Mouse (Mus musculus) myocyte (in vitro differentiated cells): ENCODE data around the gene Sergef. TPM values are rescaled to one million over a fixed set of nuclear protein-coding genes. Genes with fewer than 3 reads are reported as not detected.

ENCODE experiments used
- H3K27me3 ChIP-seq: one replicate; pipeline ENCODE4 v1.6.1; 2011; ENCODE audit not compliant: control insufficient read depth, insufficient read depth, insufficient read length
- H3K36me3 ChIP-seq: one replicate; pipeline ENCODE4 v1.6.1; 2011; ENCODE audit not compliant: control insufficient read depth, insufficient read depth
- H3K4me2 ChIP-seq: one replicate; pipeline ENCODE4 v1.6.1; 2011; ENCODE audit warnings: low read depth, control low read depth
- H3K4me3 ChIP-seq: one replicate; pipeline ENCODE4 v1.5.1; 2011; ENCODE audit warnings: mild to moderate bottlenecking, control low read depth, moderate library complexity
- H3K79me2 ChIP-seq: one replicate; pipeline ENCODE4 v1.6.1; 2011; ENCODE audit not compliant: control insufficient read depth, insufficient read depth
- H3ac ChIP-seq: one replicate; pipeline ENCODE4 v1.6.1; 2011; ENCODE audit not compliant: control insufficient read depth, insufficient read length
- CEBPB ChIP-seq: IDR thresholded peaks from 2 replicates; pipeline ENCODE4 v1.6.1; 2011; ENCODE audit warnings: mild to moderate bottlenecking, moderate library complexity; ENCODE audit not compliant: poor library complexity, insufficient read depth, severe bottlenecking
- E2F4 ChIP-seq: IDR thresholded peaks from one replicate; pipeline ENCODE4 v1.6.1; 2011; ENCODE audit warnings: mild to moderate bottlenecking, control low read depth, moderate library complexity; ENCODE audit not compliant: insufficient read depth
- MAX ChIP-seq: IDR thresholded peaks from one replicate; pipeline ENCODE4 v1.6.1; 2011; ENCODE audit warnings: low read depth, mild to moderate bottlenecking, control low read depth
- MYOD1 ChIP-seq, 3 experiments: IDR thresholded peaks; one replicate each; pipeline ENCODE4 v1.6.1; 2011; ENCODE audit warnings: control low read depth in 2 of 3, low read depth in 2 of 3, mild to moderate bottlenecking in 2 of 3, moderate library complexity in 1 of 3; ENCODE audit not compliant: insufficient read length in 2 of 3, control insufficient read depth in 1 of 3
- MYOG ChIP-seq, 3 experiments: IDR thresholded peaks; one replicate each; pipeline ENCODE4 v1.6.1; 2011; ENCODE audit warnings: control low read depth in 2 of 3, low read depth in 2 of 3, mild to moderate bottlenecking in 2 of 3; ENCODE audit not compliant: insufficient read length in 2 of 3, control insufficient read depth in 1 of 3, insufficient read depth in 1 of 3
- POLR2A ChIP-seq: IDR thresholded peaks from one replicate; pipeline ENCODE4 v1.6.1; 2011; ENCODE audit warnings: low read depth, mild to moderate bottlenecking, control low read depth, moderate library complexity; ENCODE audit not compliant: insufficient read length
- POLR2AphosphoS2 ChIP-seq: IDR thresholded peaks from one replicate; pipeline ENCODE4 v1.6.1; 2011; ENCODE audit warnings: low read depth, control low read depth; ENCODE audit not compliant: insufficient read length
- REST ChIP-seq: IDR thresholded peaks from one replicate; pipeline ENCODE4 v1.6.1; 2011; ENCODE audit warnings: mild to moderate bottlenecking, control low read depth, moderate library complexity; ENCODE audit not compliant: insufficient read depth, insufficient read length
- SRF ChIP-seq: IDR thresholded peaks from one replicate; pipeline ENCODE4 v1.6.1; 2011; ENCODE audit warnings: low read depth; ENCODE audit not compliant: control insufficient read depth, insufficient read length
- TCF12 ChIP-seq: IDR thresholded peaks from one replicate; pipeline ENCODE4 v1.6.1; 2011; ENCODE audit warnings: mild to moderate bottlenecking, control low read depth; ENCODE audit not compliant: poor library complexity, insufficient read depth, severe bottlenecking
- TCF3 ChIP-seq: IDR thresholded peaks from one replicate; pipeline ENCODE4 v1.6.1; 2011; ENCODE audit warnings: low read depth, control low read depth; ENCODE audit not compliant: insufficient read length
- USF1 ChIP-seq: IDR thresholded peaks from one replicate; pipeline ENCODE4 v1.6.1; 2011; ENCODE audit warnings: low read depth, mild to moderate bottlenecking, control low read depth, moderate library complexity
- polyA plus RNA-seq: library from polyadenylated mRNA; unstranded; fragments of >200 nt; fragmentation: generic; extraction: Trizol; gene quantifications from one replicate; pipeline ENCODE4 v1.2.1, GENCODE M21; 2012; ENCODE audit warnings: missing spikeins

Gene Sergef
- polyA plus RNA-seq, 1 experiment: 13.9 TPM

- Histone ChIP-seq H3ac (no peak overlapping the region), H3K79me2 (no peaks in the 10 kb centered on the region), H3K36me3 (no peaks in the 10 kb centered on the region), H3K4me3 (no peak overlapping the region), H3K4me2 (no peak overlapping the region), H3K27me3 (no peaks in the 10 kb centered on the region)
- TF ChIP-seq USF1 (no peak), REST (no peak), TCF12 (no peak), E2F4 (no peak), SRF (no peak), MYOD1 (IDR thresholded peaks at IDR 0.05; ENCODE audit: control insufficient read depth in 1 of 3, insufficient read length in 2 of 3, low read depth in 2 of 3) (no peak), POLR2A (no peak), POLR2AphosphoS2 (no peak), TCF3 (no peak), MAX (no peak), MYOG (IDR thresholded peaks at IDR 0.05; ENCODE audit: control insufficient read depth in 1 of 3, insufficient read depth in 1 of 3, insufficient read length in 2 of 3, low read depth in 2 of 3) (no peak), CEBPB (no peak)
Observed at GRCm38 (mm10) chr7:46597006-46597405, 42.6 kb downstream of the Sergef start.

GRCm38 (mm10) chr7:46591546-46591945 is 48.1 kb downstream of the Sergef start:
- no peak for TF ChIP-seq MYOD1 (IDR thresholded peaks at IDR 0.05; ENCODE audit: control insufficient read depth in 1 of 3, insufficient read length in 2 of 3, low read depth in 2 of 3)
- TF ChIP-seq CEBPB: no peak
- TF ChIP-seq USF1: no peak
- no peak for TF ChIP-seq E2F4
- TF ChIP-seq SRF: no peak
- TF ChIP-seq REST: no peak
- TF ChIP-seq MYOG (IDR thresholded peaks at IDR 0.05; ENCODE audit: control insufficient read depth in 1 of 3, insufficient read depth in 1 of 3, insufficient read length in 2 of 3, low read depth in 2 of 3): no peak
- TF ChIP-seq POLR2A: no peak
- TF ChIP-seq TCF3: no peak
- no peak for TF ChIP-seq MAX
- TF ChIP-seq TCF12: no peak
- no peak for TF ChIP-seq POLR2AphosphoS2
- Histone ChIP-seq H3ac (no peak overlapping the region), H3K27me3 (no peaks in the 10 kb centered on the region), H3K4me3 (no peak overlapping the region), H3K79me2 (no peaks in the 10 kb centered on the region), H3K4me2 (no peak overlapping the region), H3K36me3 (peaks cover 3% of the 10 kb centered on the region)

DNA sequence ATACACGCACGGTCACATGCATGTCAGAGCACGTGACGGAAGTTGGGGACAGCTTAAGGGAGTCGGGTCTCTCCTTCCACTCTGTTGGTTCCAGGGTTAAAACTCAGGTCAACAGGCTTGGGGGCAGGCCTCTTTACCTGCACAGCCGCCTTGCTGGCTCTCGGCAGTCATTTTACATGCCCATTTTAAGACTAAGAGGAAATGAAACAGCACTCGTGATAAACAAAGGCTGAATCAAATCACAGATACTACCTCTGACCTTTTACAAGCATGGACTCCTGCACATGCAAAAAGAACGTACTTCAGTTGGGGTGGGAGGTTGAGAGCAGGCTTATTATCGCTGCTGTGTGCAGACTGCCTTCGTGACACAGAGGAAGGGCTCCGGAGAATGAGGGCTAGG is 50.4 kb downstream of the Sergef start:
- TF ChIP-seq REST (no peak), POLR2A (no peak), POLR2AphosphoS2 (no peak), TCF3 (no peak), USF1 (no peak), MYOD1 (IDR thresholded peaks at IDR 0.05; ENCODE audit: control insufficient read depth in 1 of 3, insufficient read length in 2 of 3, low read depth in 2 of 3) (no peak), TCF12 (no peak), E2F4 (no peak), MAX (no peak), SRF (no peak), CEBPB (no peak), MYOG (IDR thresholded peaks at IDR 0.05; ENCODE audit: control insufficient read depth in 1 of 3, insufficient read depth in 1 of 3, insufficient read length in 2 of 3, low read depth in 2 of 3) (no peak)
- H3K36me3 ChIP-seq: peaks cover 3% of the 10 kb centered on the region
- no peak overlapping the region for H3K4me2 ChIP-seq
- no peak overlapping the region for H3ac ChIP-seq
- H3K27me3 ChIP-seq: no peaks in the 10 kb centered on the region
- no peaks in the 10 kb centered on the region for H3K79me2 ChIP-seq
- H3K4me3 ChIP-seq: no peak overlapping the region

DNA sequence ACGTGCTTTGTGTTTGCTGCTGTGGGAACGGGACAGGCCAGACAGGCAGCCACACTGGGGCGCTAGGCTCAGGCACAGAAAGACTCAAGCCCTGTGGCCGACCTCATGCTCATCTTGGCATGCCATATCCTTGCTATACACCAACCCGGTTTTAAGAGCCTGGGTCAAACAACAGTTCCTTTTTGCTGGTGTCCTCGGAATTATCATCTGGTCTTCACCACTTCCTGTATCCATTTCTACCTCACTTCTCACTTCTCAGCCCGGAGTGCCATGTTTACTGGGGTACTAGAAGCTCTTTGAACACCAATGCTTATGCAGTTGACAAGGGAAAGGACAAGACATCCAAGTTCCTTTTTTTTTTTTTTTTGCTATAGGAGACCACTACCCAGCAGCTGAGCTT is 51.6 kb downstream of the Sergef start:
- no peak overlapping the region for H3K4me2 ChIP-seq

More for the DNA sequence above, 51.6 kb downstream of the Sergef start:
- no peak for TF ChIP-seq E2F4
- TF ChIP-seq POLR2A: no peak
- TF ChIP-seq TCF12: no peak
- TF ChIP-seq MYOG (IDR thresholded peaks at IDR 0.05; ENCODE audit: control insufficient read depth in 1 of 3, insufficient read depth in 1 of 3, insufficient read length in 2 of 3, low read depth in 2 of 3): no peak
- TF ChIP-seq SRF: no peak
- TF ChIP-seq TCF3: no peak
- no peak for TF ChIP-seq MYOD1 (IDR thresholded peaks at IDR 0.05; ENCODE audit: control insufficient read depth in 1 of 3, insufficient read length in 2 of 3, low read depth in 2 of 3)
- Histone ChIP-seq H3K79me2 (no peaks in the 10 kb centered on the region), H3K36me3 (peaks cover 3% of the 10 kb centered on the region), H3K27me3 (no peaks in the 10 kb centered on the region), H3K4me3 (no peak overlapping the region), H3ac (no peak overlapping the region)
